Mouse (Mus musculus): Measurements from ENCODE around the gene Rpp25l.
"Not testable (repeated sequence)": the region's sequence is repeated elsewhere in the genome, so short reads cannot be mapped to it uniquely, and the experiment has no call there.

The Rpp25l gene

DNA sequence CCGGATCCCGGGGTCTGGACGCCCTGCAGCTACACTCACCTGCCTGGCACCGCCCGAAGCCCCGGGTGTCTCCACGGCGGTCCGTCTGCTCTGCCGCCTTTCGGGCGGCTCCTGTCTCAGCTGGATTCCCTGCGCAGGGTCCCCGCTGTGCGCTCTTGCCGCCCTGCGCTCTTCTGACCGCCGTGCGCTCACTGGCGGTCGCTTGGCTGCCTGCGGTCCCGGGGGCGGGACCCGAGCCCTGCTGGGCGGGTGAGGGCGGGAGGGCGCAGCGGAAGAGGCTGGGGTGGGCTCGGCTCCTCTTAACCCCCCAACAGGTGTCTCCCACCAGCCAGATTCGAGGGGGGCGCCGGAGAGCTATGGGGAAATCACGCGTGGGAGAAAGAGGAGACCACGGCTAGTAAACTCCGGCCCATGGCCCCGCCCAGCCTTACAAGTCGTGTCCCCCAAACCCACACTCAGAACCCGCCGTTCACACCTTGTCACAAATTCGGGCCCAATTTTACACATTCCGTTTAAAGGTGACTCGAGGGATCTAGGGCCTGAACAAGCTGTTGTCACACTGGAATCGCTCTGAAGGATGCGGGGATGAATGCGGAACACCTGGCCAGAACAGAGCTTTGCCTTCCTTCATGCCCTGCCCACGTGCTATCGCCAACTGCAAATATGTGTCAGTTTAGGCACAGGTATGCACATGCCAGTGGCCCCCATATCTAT lies 17.9 kb upstream of the Rpp25l start, which contains the start of gene Arid3c:
TSS of gene Arid3c (minus strand) at position 91 of the 714 bp plus-strand sequence.
- DNase-seq = no peak

DNA sequence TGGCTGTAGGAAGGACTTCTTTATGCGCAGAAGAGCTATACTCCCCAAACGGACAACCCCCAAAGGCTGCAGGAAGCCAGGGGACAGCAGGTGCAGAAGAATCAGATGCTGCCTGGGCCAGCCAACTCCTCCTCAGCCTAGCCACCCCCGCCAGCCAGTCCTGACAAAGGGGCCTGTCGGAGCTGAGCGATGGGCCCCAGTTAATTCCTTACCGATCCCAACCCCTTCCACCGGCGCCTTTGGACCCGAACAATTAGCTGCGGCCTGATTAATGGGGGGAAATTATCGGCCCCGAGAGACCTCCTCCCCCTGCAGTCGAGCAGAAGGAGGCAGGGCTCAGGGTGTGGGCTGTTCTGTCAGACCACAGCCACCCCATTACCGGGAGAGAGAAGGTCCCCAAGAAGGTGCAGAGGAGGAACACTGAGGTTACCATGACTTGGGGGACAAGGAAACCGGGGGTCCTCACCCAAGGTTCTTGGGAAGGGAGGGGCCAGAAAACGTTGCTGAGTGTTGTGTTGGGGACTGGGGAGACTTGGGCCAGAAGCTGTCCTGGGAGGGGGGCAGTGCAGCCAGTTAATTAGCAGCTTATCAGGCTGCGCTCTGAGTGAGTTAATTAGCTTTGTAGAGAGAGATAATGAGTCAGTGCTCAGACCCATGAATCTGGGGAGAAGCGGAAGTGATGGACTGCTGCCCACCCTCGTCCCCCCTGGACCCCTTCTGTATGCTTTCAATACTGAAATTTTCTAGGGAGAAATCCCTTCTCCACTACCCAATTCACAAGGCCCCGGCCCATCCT lies 13.7 kb upstream of the Rpp25l start:
- no peak for DNase-seq

DNA sequence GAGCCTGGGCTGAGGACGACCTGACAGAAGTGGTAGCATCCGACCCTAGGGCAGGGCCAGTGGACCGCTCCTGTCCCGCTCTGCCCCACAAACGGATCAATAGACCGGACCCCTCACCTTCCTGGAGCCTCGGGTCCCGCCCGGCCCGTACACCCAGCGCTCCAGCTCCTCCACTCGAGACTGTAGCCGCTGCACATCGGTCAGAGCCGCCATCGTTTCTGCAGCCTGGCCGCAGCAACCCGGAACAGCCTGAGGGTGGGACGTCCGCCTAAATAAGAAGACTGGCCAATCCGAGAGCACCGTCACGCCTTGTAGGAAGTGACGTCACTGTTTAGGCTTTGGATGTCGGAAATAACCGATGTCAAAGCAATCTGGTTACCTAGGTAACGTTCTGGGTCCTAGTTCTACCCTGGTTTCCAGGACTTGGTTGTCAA lies 9.6 kb upstream of the Rpp25l start, which contains the start of gene Dctn3:
TSS of gene Dctn3 (minus strand) at position 253 of the 434 bp plus-strand sequence.
- peak; percentile 81 for DNase-seq

DNA sequence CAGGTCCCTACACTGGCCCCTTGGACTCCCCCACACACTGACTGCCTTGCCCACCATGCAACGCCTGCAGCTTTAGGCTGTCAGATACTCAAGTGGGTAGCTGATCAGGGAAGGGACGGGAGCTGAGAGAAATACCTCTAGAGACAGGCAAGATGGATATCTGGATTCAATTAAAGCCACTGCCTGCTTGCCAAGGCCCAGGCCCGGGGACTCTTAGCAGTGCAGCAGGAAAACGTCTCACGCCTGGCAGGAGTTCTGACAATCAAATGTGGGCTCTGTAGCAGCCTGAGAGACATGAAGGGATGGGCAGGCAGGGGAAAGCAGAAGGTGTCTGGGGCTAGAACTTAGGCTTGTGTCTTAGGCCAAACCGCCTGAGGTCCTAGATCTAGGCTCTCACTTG lies 3.5 kb upstream of the Rpp25l start:
- DNase-seq = no peak

DNA sequence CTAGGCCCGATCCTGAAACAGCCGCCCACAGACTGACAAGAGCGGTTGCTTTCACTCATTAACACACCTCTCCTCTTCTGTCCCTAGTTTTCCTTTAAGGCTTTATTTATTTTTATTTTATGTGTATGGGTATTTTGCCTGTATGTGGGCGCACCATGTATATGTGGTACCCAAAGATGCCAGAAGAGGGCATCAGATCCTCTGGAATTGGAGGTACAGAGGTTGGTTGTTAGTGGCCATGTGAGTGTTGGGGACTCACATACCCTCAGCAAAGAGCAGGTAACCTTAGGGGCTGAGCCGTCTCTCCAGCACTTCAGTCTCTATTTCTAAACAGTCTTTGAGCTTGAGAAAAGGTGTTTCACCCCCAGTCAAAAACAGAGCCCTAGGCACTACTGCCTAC lies 2.3 kb upstream of the Rpp25l start:
- no peak for DNase-seq

DNA sequence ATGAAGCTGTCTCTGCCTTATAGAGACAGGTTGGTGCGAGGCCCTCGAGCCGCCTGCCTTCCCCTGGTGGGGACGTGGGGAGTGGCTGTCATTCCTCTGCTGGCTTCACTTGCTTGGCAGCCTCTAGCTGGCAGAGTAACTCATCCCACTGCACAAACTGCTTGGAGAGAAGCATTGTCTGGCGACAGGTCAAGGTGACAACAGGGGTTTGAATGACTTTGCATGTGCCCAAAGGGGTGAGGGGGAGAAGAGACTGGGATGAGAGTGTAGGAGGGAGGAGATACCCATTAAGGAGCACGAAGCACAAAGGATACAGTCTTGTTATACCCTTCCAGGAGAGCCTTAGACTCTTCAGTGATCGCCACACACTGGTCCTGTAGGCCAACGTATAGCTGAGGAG lies 1.7 kb upstream of the Rpp25l start:
- no peak for DNase-seq

GRCm38 (mm10) chr4:41714276-41714675 lies 942 bp upstream of the Rpp25l start:
- DNase-seq = peak; percentile 71

- no peak for DNase-seq
Measured at GRCm38 (mm10) chr4:41712421-41713196, 725 bp downstream of the Rpp25l start.

DNA sequence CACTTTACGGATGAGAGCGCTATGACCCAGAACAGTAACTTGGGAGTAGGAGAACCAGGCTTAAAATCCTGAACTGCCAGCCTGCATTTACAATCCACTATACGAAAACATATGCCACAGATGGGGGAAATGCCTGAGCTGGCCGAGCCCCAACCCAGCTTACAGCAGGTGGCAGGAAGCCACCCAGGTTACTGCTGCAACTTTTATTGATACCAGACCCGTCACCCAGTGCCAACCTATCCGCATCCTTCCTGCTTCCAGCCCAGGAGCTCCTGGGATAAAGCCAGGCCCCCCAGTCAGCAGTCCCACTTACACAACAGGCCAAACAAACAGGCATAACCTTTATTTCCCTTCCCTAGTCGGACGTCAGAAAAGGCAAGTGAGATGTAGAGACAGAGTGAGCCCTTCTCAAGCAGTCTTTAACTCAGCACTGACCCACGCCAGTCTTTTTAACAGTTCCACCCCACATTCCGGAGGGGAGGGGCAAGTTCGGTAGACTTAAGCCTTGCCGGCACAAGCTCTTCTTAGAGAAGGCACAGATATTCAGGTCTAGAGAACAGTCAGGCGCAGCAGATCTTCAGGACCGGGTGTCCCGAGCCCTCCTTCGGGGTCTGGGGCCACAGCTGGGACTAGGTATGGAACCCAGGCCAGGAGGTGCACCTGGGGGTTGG lies 1.5 kb downstream of the Rpp25l start:
- no peak for DNase-seq

DNA sequence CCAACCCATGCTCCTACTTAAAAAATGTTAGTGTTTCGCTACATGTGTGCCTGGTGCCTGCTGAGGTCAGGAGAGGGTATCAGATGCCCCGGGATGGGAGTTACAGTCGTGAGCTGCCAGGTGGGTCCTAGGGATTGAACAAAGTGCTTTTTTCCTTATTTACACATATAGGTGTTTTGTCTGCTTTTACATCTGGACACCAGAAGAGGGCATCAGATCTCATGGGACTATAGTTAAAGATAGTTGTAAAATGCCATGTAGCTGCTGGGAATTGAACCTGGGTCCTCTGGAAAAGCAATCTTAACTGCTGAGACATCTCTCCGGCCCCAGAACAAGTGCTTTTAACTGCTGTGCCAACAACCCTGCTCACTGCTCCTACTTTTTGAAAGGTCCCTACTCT lies 3.1 kb downstream of the Rpp25l start:
- DNase-seq = no peak

GRCm38 (mm10) chr4:41708192-41708745 lies 5.1 kb downstream of the Rpp25l start:
- no peak for DNase-seq

DNA sequence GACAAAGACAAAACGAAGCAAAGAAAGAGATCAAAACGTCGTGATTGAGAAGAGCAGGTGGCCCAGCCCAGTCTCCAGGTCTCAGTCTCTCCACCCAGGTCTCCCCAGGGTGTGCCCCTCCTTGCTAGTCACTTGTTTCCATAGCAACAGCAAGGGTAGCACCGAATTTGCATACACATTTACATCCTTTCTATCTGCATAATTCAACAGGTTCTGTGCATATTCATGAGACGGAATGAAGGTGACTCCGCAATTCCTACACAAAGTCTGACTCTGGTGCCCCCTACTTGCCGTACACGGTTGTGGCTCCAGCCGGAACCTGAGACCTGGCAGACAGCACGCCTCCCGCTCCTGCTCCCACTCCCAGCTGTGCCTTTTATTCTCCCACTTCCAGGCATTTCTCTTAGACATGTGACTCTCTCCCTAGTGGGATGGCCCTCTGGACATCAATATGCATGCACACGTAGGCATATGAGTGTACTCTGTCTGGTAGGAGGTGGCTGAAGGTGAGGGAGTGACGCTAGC lies 6.3 kb downstream of the Rpp25l start:
- DNase-seq = peak; percentile 72

DNA sequence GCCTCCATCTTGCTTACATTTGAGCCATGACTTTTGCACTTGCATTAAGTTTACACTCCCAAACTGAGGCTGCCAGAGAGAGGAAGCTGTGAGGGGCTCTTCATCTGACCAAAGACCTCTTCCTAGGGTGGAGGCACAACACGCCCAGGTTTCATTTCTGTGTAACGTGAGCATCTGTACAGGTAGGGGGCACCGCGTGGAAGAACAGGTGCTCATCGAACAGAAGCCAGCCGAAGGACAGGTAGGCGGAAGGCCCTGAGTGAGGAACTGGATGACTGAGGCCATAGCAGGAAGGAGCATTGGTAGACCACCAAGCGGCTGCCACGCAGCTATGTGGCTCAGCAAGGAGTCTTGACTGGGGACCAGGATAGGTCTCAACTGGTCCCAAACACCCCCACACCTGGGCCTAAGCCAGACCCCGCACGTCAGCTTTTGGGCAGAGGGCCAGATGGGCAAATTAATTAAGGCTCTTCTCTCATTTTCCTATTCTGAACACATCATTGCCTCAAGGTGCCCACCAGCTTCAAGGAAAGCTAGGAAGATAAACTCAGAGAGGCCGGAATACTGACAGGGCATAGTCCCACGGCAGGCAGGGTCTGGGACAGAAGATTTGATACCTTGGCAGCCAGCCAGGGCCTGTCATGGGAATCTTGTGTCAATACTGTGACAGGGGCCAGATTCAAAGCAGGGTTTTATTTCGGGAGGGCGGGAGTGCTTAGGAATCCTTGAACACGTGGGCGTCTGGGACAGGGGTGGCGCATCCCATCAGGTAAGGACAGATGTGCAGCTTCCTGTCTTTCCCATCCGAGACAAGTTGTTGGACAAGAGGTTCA lies 7.2 kb downstream of the Rpp25l start:
- no peak for DNase-seq

DNA sequence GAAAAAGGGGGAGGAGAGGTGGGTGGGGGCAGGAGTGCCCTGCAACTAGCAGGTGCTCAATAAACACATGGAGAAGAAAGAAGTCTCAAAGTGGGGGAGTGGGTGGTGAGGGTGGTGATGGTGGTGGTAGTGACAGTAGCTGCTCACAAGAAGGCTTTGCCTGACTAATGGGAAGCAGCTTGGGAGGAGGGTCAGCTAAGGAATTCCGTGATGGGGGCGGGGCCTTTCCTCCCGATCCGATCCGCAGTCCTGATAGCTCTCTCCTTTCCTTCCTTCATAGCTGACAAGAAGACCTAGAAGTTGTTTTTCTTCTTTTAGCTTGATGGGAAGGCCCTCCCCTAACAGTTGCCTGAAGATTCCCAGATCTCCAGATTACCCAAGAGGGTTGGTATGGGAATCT lies 8.7 kb downstream of the Rpp25l start:
- no peak for DNase-seq

DNA sequence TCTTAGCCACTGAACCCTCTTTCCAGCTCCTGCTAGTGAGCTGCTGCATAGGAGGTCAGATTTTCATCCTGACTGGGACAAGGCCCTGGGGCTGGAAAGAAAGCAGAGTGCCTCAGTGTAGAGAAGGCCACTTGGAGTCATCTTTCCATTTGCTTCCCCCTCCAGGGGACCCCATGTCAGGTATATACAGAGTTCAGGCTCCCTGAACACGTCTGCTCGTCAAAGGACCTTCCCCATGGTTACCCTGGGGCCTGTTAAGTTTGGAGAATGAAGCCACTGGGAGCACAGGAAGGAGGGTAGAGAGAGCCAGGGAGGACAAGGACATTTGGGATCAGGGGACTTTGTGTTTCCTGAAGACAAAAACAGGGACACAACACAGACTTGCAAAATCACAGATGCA lies 11.1 kb downstream of the Rpp25l start:
- not testable (repeated sequence) for DNase-seq

DNA sequence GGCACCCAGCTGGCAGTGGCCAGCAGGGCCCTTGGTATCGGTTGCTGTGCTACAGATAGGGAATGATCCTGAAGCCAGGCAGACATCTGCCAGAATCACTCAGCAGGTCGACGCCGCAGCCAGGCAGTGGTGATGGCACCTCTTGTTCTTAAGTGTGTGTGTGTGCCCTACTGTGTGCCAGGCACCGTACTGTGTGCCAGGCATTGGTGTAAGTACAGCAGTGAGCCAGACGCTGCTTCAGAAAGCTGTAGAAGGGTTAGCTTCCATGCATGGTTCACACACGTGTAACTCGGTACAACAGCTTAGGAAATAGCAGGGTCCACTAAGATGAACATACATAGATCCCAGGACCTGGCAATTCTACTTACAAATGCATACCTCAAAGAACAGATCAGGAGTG lies 13.1 kb downstream of the Rpp25l start:
- not testable (repeated sequence) for DNase-seq

GRCm38 (mm10) chr4:41699783-41700182 lies 13.6 kb downstream of the Rpp25l start, which contains the start of gene Il11ra1:
TSS of gene Il11ra1 (plus strand) at chr4:41699989.
- DNase-seq = not testable (repeated sequence)

DNA sequence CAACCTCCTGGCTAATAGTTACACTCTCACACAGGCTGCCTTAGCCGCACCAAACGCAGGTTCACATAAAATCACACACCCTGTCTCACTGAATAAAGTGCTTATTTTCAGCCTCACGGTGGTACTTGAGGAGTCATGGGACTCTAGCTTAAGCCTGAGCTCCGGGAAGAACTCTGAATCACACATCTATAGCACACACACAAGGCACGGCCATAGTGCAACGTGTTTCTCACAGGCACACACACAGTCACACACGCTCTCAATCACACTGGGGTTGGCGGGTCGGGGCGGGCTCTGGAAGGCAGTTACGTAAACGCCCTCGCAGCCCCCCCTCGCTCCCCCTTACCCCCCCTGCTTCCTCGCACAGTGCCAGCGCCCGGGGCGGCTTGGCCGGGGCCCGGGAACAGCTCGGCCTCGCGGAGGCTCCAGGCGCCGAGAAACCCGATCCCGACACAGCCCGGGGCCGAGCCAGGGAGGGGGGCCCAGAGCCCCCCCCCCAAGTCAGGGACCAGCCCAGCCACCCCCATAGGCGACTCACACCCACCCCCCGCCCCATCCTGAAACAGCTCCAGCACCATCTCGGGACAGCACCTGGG lies 14.8 kb downstream of the Rpp25l start:
- DNase-seq = not testable (repeated sequence)

- DNase-seq = peak; percentile 83
Measured at GRCm38 (mm10) chr4:41696930-41697841, 16.1 kb downstream of the Rpp25l start, which contains the start of gene Cntfr. TSS of gene Cntfr (minus strand) at chr4:41697089.
